ENCODE assay signal across 42 mouse cellular contexts in the genomic region with DNA sequence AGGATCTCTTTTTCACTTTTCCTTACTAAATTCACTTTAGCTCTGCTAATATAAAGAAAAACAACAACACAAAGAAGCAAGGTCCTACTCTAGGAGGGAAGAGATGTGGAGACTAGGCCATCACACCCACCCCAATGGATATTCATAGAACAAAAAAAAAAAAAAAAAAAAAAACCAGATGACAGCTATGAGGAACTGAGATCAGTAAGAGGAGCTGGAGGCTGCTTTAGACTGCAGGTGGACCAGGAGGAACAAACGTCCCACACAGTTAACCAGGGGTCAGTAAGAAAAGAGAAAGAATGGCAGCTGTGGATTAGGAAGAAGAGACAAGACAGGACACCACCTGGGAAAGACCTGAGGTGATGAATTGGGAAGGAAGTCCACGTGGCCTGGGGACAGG. TPM values are rescaled to one million over a fixed set of nuclear protein-coding genes. Genes with fewer than 3 reads are reported as not detected.
"Had no signal": no experiment of that assay in that cellular context is flagged by ENCODE, and none has a peak within 500 bp of the region (broad histone marks: within the 10 kb centered on the region; RNA-seq: fewer than 3 reads in every experiment).

No protein-coding gene starts in this region.

- H3K36me3 ChIP-seq: limb, embryonic 10.5 days; limb, embryonic 12.5 days; limb, embryonic 13.5 days; limb, embryonic 15.5 days; liver, embryonic 12.5 days; liver, embryonic 13.5 days; liver, embryonic 15.5 days; lung, embryonic 15.5 days; midbrain, embryonic 10.5 days; midbrain, embryonic 12.5 days; midbrain, embryonic 13.5 days; midbrain, embryonic 15.5 days had no signal

- H3K9ac ChIP-seq: limb, embryonic 12.5 days; limb, embryonic 13.5 days; limb, embryonic 15.5 days; liver, embryonic 12.5 days; liver, embryonic 13.5 days; liver, embryonic 14.5 days; liver, embryonic 15.5 days; liver, postnatal 0 days; lung, embryonic 14.5 days; lung, embryonic 15.5 days; midbrain, embryonic 12.5 days; midbrain, embryonic 13.5 days; midbrain, embryonic 15.5 days had no signal

- H3K27me3 ChIP-seq: limb, embryonic 12.5 days; limb, embryonic 13.5 days; limb, embryonic 15.5 days; liver, embryonic 12.5 days; liver, embryonic 13.5 days; liver, embryonic 15.5 days; lung, embryonic 15.5 days; megakaryocyte, embryonic 14.5 days; midbrain, embryonic 12.5 days; midbrain, embryonic 13.5 days; midbrain, embryonic 15.5 days had no signal

- H3K27ac ChIP-seq: limb, embryonic 10.5 days; limb, embryonic 12.5 days; limb, embryonic 13.5 days; limb, embryonic 15.5 days; liver, embryonic 12.5 days; liver, embryonic 13.5 days; liver, embryonic 14.5 days; liver, embryonic 15.5 days; lung, embryonic 15.5 days; macrophage; midbrain, embryonic 10.5 days; midbrain, embryonic 12.5 days; midbrain, embryonic 13.5 days; midbrain, embryonic 15.5 days had no signal

- H3K4me2 ChIP-seq: limb, embryonic 12.5 days; limb, embryonic 13.5 days; limb, embryonic 15.5 days; liver, embryonic 11.5 days; liver, embryonic 12.5 days; liver, embryonic 13.5 days; liver, embryonic 15.5 days; lung, embryonic 14.5 days; lung, embryonic 15.5 days; midbrain, embryonic 11.5 days; midbrain, embryonic 12.5 days; midbrain, embryonic 13.5 days; midbrain, embryonic 15.5 days had no signal

- DNase-seq: left cerebral cortex, postnatal 4 days; liver; liver, embryonic 13.5 days; liver, postnatal 0 days; lung, adult 18-20 months; lung, adult 2 months; lung, embryonic 14.5 days; lung, postnatal 10 days; lung, postnatal 14 days; lung, postnatal 36 days; lung, postnatal 4 days; midbrain, embryonic 14.5 days had no signal

- H3K4me1 ChIP-seq: limb, embryonic 10.5 days; limb, embryonic 12.5 days; limb, embryonic 13.5 days; limb, embryonic 15.5 days; liver, embryonic 12.5 days; liver, embryonic 13.5 days; liver, embryonic 15.5 days; lung, embryonic 15.5 days; megakaryocyte, embryonic 14.5 days; midbrain, embryonic 10.5 days; midbrain, embryonic 12.5 days; midbrain, embryonic 13.5 days; midbrain, embryonic 15.5 days had no signal

- H3K4me3 ChIP-seq: limb, embryonic 10.5 days; limb, embryonic 12.5 days; limb, embryonic 13.5 days; limb, embryonic 15.5 days; liver, embryonic 12.5 days; liver, embryonic 13.5 days; liver, embryonic 15.5 days; lung, embryonic 15.5 days; megakaryocyte, embryonic 14.5 days; midbrain, embryonic 10.5 days; midbrain, embryonic 12.5 days; midbrain, embryonic 13.5 days; midbrain, embryonic 15.5 days; myocyte had no signal

- H3K9me3 ChIP-seq: limb, embryonic 10.5 days; limb, embryonic 12.5 days; limb, embryonic 13.5 days; limb, embryonic 15.5 days; liver, embryonic 12.5 days; liver, embryonic 13.5 days; liver, embryonic 15.5 days; lung, embryonic 15.5 days; megakaryocyte, embryonic 14.5 days; midbrain, embryonic 10.5 days; midbrain, embryonic 12.5 days; midbrain, embryonic 13.5 days; midbrain, embryonic 15.5 days had no signal

- ATAC-seq: liver, embryonic 12.5 days; liver, postnatal 0 days; lung, postnatal 0 days; midbrain, embryonic 13.5 days; midbrain, embryonic 15.5 days; midbrain, embryonic 16.5 days had no signal

RNA-seq across cellular contexts. Expression of a gene that starts 13.1 kb away (rescaled TPM):
- total RNA-seq: left cerebral cortex, adult 8-10 months; left cerebral cortex, postnatal 10 days; left cerebral cortex, postnatal 14 days; left cerebral cortex, postnatal 25 days; left cerebral cortex, postnatal 36 days; left cerebral cortex, postnatal 4 days; megakaryocyte-erythroid progenitor cell, adult 5-6 weeks; midbrain, postnatal 0 days had no signal
- polyA plus RNA-seq: limb, embryonic 10.5 days; limb, embryonic 11.5 days; limb, embryonic 12.5 days; liver, embryonic 12.5 days; liver, embryonic 13.5 days; liver, embryonic 14.5 days; liver, embryonic 15.5 days; liver, postnatal 0 days; midbrain, embryonic 11.5 days; midbrain, embryonic 12.5 days; midbrain, embryonic 13.5 days; midbrain, embryonic 14.5 days; midbrain, embryonic 15.5 days; midbrain, embryonic 16.5 days; midbrain, postnatal 0 days; myocyte had no signal

RNA-seq across cellular contexts. Expression of a gene that starts 41.1 kb away (rescaled TPM):
- total RNA-seq: left cerebral cortex, adult 8-10 months; left cerebral cortex, postnatal 10 days; left cerebral cortex, postnatal 14 days; left cerebral cortex, postnatal 25 days; left cerebral cortex, postnatal 36 days; megakaryocyte progenitor cell, adult 5-6 weeks; megakaryocyte, adult 5-6 weeks; megakaryocyte-erythroid progenitor cell, adult 5-6 weeks; midbrain, postnatal 0 days had no signal
- polyA plus RNA-seq: limb, embryonic 10.5 days; limb, embryonic 12.5 days; limb, embryonic 13.5 days; lung, adult 2 months; lung, embryonic 14.5 days; lung, embryonic 15.5 days; lung, embryonic 16.5 days; macrophage; midbrain, embryonic 12.5 days; midbrain, embryonic 16.5 days; midbrain, postnatal 0 days; myocyte had no signal
